Mouse (Mus musculus) limb, embryonic 14.5 days (tissue): ENCODE data around the gene Batf3. TPM values are rescaled to one million over a fixed set of nuclear protein-coding genes. Genes with fewer than 3 reads are reported as not detected.

ENCODE experiments used
- ATAC-seq: fragments of 200-750 bp; cut with Nextera tagmentation; 2 replicates; pipeline ENCODE4 v1.8.0; 2017; ENCODE audit warnings: low read depth, moderate number of reproducible peaks, moderate TSS enrichment; ENCODE audit not compliant: low FRiP score
- DNase-seq: peaks from one replicate; pipeline ENCODE4 v3.0.0-alpha.2; 2015; ENCODE audit warnings: low spot score
- H3K27ac ChIP-seq: fragments of 300-500 bp; sonication (generic); replicated peaks from 2 replicates; pipeline ENCODE4 v1.5.1; 2014; ENCODE audit warnings: low read depth, mild to moderate bottlenecking, low read length, moderate library complexity, mixed read lengths
- H3K27me3 ChIP-seq: fragments of 300-500 bp; sonication (generic); 2 replicates; pipeline ENCODE4 v1.6.1; 2014; ENCODE audit warnings: low read length, mixed read lengths; ENCODE audit not compliant: control insufficient read depth, insufficient read depth
- H3K36me3 ChIP-seq: fragments of 300-500 bp; sonication (generic); 2 replicates; pipeline ENCODE4 v1.6.1; 2014; ENCODE audit warnings: mild to moderate bottlenecking, low read length, moderate library complexity, mixed read lengths; ENCODE audit not compliant: control insufficient read depth, insufficient read depth
- H3K4me1 ChIP-seq: fragments of 300-500 bp; sonication (generic); 2 replicates; pipeline ENCODE4 v1.6.1; 2014; ENCODE audit warnings: antibody characterized with exemption, low read length, mixed read lengths; ENCODE audit not compliant: control insufficient read depth, insufficient read depth
- H3K4me2 ChIP-seq: fragments of 300-500 bp; sonication (generic); replicated peaks from 2 replicates; pipeline ENCODE4 v1.6.1; 2014; ENCODE audit warnings: low read depth, mild to moderate bottlenecking, low read length, moderate library complexity; ENCODE audit not compliant: severe bottlenecking
- H3K4me3 ChIP-seq: fragments of 300-500 bp; sonication (generic); replicated peaks from 2 replicates; pipeline ENCODE4 v1.5.1; 2014; ENCODE audit warnings: low read length
- H3K9ac ChIP-seq: fragments of 300-500 bp; sonication (generic); 2 replicates; pipeline ENCODE4 v1.6.1; 2014; ENCODE audit warnings: mild to moderate bottlenecking, low read depth, low read length, moderate library complexity; ENCODE audit not compliant: severe bottlenecking
- H3K9me3 ChIP-seq: fragments of 300-500 bp; sonication (generic); 2 replicates; pipeline ENCODE4 v1.6.1; 2016; ENCODE audit warnings: low read length; ENCODE audit not compliant: control insufficient read depth
- POLR2A ChIP-seq: fragments of 200-500 bp; IDR thresholded peaks from 2 replicates; pipeline ENCODE4 v1.8.0; 2012; ENCODE audit warnings: inconsistent platforms, mild to moderate bottlenecking, moderate library complexity, borderline replicate concordance; ENCODE audit not compliant: insufficient read depth, insufficient read length; ENCODE audit errors: extremely low read depth
- WGBS: fragments of 180-500 bp; shearing (Covaris S2); extraction: QIAGEN DNeasy Blood & Tissue Kit; methylation state at CpG from one replicate; pipeline ENCODE4 v1.1.7; 2014; 5-methylcytosine and 5-hydroxymethylcytosine counted together
- polyA plus RNA-seq, 2 experiments: library from polyadenylated mRNA; depleted of rRNA in 1 of 2; stranded (reverse) in 1 of 2; unstranded in 1 of 2; fragments of >200 nt; fragmentation: Nextera tagmentation in 1 of 2; extraction: Ambion mirVana in 1 of 2; gene quantifications; 2 replicates each; pipeline versions ENCODE4 v1.2.1 to v1.2.3; 2012 to 2014

The Batf3 gene
- polyA plus RNA-seq, 2 experiments = 11.2 to 16.1 TPM

DNA sequence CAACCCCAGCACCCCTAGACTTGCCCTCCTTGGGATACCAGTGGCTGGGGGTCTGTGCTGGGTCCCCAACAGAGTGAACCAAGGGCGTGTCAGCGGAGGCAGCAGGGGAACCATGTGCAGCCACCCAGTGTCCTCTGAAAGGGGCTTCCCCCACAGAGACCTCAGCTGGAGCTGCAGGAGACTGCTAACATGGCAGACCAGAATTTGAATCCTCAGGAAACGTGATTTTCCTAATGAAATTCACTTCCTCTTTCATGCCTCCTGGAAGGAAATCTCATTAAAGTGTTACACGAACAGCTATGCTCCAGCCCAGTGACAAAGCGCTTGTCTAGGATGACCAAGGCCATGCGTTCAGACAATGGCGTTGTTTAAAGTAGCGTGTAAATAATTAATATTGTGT lies 10.7 kb upstream of the Batf3 start:
- H3K4me1 ChIP-seq = no peaks in the 10 kb centered on the region
- no peak overlapping the region for H3K9ac ChIP-seq
- DNase-seq (no peak), ATAC-seq (no peak)
- H3K27me3 ChIP-seq = no peaks in the 10 kb centered on the region
- H3K9me3 ChIP-seq = no peaks in the 10 kb centered on the region
- H3K36me3 ChIP-seq = peaks cover 21% of the 10 kb centered on the region
- 72% methylated on average over 8 of the region's 8 CpGs for WGBS
- no peak overlapping the region for H3K27ac ChIP-seq
- no peak for TF ChIP-seq POLR2A
- H3K4me3 ChIP-seq = no peak overlapping the region
- H3K4me2 ChIP-seq = no peak overlapping the region

DNA sequence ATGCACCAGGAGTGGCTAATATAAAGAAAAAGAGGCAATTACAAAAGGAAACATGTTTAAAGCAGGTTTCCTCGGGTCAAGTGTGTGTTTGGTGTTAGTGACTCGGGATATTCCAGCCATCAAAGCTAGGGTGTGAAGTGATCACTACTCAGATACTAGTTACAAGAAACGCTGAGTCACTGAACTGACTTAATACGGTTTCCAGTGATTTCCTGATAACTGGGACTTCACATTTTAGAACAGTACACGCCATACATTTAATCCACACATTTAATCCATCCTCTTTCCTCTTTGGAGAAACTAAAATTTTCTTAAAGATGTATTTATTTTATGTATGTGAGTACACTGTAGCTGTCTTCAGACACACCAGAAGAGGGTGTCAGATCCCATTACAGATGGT lies 9.7 kb upstream of the Batf3 start:
- 80% methylated on average over 5 of the region's 5 CpGs for WGBS
- ATAC-seq = no peak
- H3K27ac ChIP-seq = no peak overlapping the region
- peaks cover 13% of the 10 kb centered on the region for H3K36me3 ChIP-seq
- H3K27me3 ChIP-seq = no peaks in the 10 kb centered on the region
- no peak overlapping the region for H3K4me2 ChIP-seq
- TF ChIP-seq POLR2A = no peak
- no peaks in the 10 kb centered on the region for H3K9me3 ChIP-seq
- no peak overlapping the region for H3K4me3 ChIP-seq
- no peak for DNase-seq
- H3K4me1 ChIP-seq = no peaks in the 10 kb centered on the region
- H3K9ac ChIP-seq = no peak overlapping the region

DNA sequence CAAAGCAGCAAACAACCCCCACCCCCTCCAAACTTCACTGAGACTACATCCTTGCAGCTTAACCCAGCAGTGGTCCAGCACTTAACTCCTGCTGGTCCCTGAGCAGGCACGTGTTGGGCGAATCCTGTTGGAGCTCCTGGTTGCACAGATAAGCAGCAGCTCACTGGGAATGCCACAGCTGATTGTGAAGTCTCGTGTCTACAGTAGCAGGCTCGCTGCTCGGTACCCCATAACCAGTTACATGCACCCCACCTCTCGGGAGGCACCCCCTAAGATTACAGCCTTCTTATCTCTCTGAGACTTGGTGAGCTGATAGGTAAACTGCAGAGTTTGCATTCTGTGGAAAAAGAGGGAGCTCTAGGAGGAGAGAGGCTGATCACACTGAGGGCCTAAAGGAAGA lies 8.3 kb upstream of the Batf3 start:
- peaks cover 8% of the 10 kb centered on the region for H3K36me3 ChIP-seq
- no peak overlapping the region for H3K4me2 ChIP-seq
- DNase-seq (no peak), ATAC-seq (no peak)
- H3K27ac ChIP-seq = no peak overlapping the region
- H3K27me3 ChIP-seq = no peaks in the 10 kb centered on the region
- no peaks in the 10 kb centered on the region for H3K4me1 ChIP-seq
- no peak overlapping the region for H3K9ac ChIP-seq
- TF ChIP-seq POLR2A = no peak
- 73% methylated on average over 6 of the region's 6 CpGs for WGBS
- no peak overlapping the region for H3K4me3 ChIP-seq
- H3K9me3 ChIP-seq = no peaks in the 10 kb centered on the region

DNA sequence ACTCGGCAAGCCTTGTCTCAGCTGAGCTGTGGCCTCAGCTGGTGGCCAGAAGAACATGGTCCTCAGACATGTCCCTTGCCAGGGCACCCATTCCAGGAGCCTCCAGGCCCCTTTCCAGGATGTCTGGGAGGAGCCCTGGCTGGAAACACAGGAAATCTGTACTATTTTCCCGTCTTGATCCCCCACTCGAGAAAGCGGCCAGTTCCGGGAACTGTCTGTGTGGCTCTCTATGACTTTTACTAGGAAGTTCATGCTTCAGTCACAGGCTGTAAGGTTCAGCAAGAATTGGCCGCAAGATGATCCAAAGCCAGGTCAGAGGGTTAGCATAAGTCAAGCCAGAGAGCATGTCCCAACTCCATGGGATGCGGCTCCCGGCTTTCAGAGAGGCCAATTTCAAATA lies 5.6 kb upstream of the Batf3 start:
- Histone ChIP-seq H3K4me2 (no peak overlapping the region), H3K9ac (no peak overlapping the region), H3K4me1 (no peaks in the 10 kb centered on the region), H3K27me3 (no peaks in the 10 kb centered on the region), H3K27ac (no peak overlapping the region), H3K36me3 (no peaks in the 10 kb centered on the region), H3K9me3 (no peaks in the 10 kb centered on the region), H3K4me3 (no peak overlapping the region)
- no peak for TF ChIP-seq POLR2A
- WGBS = 79% methylated on average over 8 of the region's 8 CpGs
- ATAC-seq (no peak), DNase-seq (no peak)

DNA sequence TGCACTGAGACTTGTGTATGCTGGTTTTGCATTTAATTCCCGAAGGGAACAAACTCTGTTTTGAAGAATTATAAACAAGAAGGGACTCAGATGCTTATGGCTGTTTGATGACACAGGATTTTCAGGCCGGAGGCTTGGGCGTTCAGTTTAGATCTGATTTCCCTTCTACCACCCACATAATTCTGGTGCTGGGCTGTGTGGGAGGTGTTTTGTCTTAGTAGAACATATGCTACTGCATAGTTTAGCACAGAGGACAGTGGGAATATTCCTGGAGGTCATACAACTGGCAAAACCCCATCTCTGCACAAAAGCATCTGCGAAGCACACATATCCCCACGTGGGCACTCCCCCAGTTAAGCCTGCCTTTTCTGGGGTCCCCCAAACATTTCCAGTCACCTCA lies 4.1 kb upstream of the Batf3 start:
- Histone ChIP-seq H3K9me3 (no peaks in the 10 kb centered on the region), H3K4me3 (no peak overlapping the region), H3K27ac (no peak overlapping the region), H3K4me1 (0 out of 2 replicates have a peak, but pooled peaks cover 1% of the 10 kb centered on the region), H3K4me2 (no peak overlapping the region), H3K9ac (no peak overlapping the region), H3K36me3 (no peaks in the 10 kb centered on the region), H3K27me3 (peaks cover 3% of the 10 kb centered on the region; the same call in 1 of the 2 replicates)
- DNase-seq (no peak), ATAC-seq (no peak)
- WGBS = 81% methylated on average over 5 of the region's 5 CpGs
- no peak for TF ChIP-seq POLR2A

DNA sequence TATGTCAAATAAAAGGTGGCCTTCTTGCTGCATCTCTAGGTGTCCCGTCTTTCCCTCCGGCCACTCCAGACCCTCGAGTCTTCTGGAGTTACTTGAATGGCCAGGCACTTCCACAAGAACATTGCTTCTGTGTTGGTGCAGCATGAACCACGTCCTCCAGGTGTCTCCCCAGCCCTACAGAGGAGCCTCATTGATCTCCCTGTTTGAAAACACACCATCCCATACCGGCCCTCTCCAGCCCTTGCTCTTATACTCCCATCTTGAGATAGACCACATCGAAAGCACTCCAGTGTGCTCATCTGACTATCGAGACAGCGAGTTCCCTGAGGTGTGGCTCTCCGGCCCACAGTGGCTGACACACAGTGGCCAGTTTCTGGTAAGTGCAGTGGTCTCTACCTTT lies 2.6 kb upstream of the Batf3 start:
- TF ChIP-seq POLR2A = no peak
- Histone ChIP-seq H3K4me3 (no peak overlapping the region), H3K27me3 (peaks cover 6% of the 10 kb centered on the region; the same call in 1 of the 2 replicates), H3K9me3 (no peaks in the 10 kb centered on the region), H3K9ac (no peak overlapping the region), H3K36me3 (no peaks in the 10 kb centered on the region), H3K4me1 (0 out of 2 replicates have a peak, but pooled peaks cover 3% of the 10 kb centered on the region), H3K4me2 (no peak overlapping the region), H3K27ac (no peak overlapping the region)
- ATAC-seq = no peak
- no peak for DNase-seq
- WGBS = 74% methylated on average over 9 of the region's 9 CpGs
